In the genomic region with DNA sequence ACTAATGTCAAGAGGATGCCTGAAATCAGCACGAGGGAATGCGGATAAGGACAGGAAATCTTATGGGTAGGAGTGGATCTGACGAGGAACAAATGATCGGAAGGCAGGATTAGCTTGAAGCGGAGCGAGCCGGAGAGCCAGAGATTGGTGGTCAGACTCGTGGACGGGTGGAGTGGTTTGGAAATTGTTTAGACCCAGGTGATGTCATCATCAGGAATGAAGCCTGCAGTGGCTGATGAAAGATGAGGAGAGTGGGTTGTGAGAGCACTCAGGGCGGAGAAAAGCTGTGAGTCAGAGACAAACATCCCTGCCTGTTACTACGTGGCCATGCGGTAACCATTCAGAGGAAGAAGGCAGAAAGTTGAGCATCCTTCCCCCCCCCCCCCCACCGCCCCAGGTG, we compare ENCODE assay signal across 25 mouse cellular contexts.
DNase-seq lines count a peak whose midpoint lies in the region; ATAC-seq lines count a peak whose summit lies in the region.
"Had no signal": no experiment of that assay in that cellular context is flagged by ENCODE, and none has a peak within 500 bp of the region (broad histone marks: within the 10 kb centered on the region; RNA-seq: fewer than 3 reads in every experiment).

No protein-coding gene starts in this region.

- peaks cover 27% of the 10 kb centered on the region for H3K4me1 ChIP-seq in heart, embryonic 10.5 days
- H3K4me1 ChIP-seq in hindbrain, embryonic 16.5 days (ENCODE audit: control insufficient read depth, insufficient read depth, low read depth, low read length) = no peaks in the 10 kb centered on the region
- peaks cover 4% of the 10 kb centered on the region; the same call in 1 of the 2 replicates for H3K4me1 ChIP-seq in hindbrain, embryonic 12.5 days
- H3K4me1 ChIP-seq: forebrain, embryonic 12.5 days; lung, embryonic 15.5 days had no signal

- H3K9me3 ChIP-seq in heart, embryonic 10.5 days = no peaks in the 10 kb centered on the region
- H3K9me3 ChIP-seq in hindbrain, embryonic 16.5 days (ENCODE audit: control insufficient read depth, low read length) = peaks cover 3% of the 10 kb centered on the region; the same call in 1 of the 2 replicates
- H3K9me3 ChIP-seq in hindbrain, embryonic 12.5 days (replicated peaks) = no peaks in the 10 kb centered on the region
- H3K9me3 ChIP-seq: forebrain, embryonic 12.5 days; lung, embryonic 15.5 days; midbrain, embryonic 10.5 days had no signal

- H3K4me3 ChIP-seq in heart, embryonic 10.5 days = no peak overlapping the region
- H3K4me3 ChIP-seq in hindbrain, embryonic 16.5 days (ENCODE audit: low read length) = no peak overlapping the region
- no peak overlapping the region for H3K4me3 ChIP-seq in hindbrain, embryonic 12.5 days
- H3K4me3 ChIP-seq: forebrain, embryonic 12.5 days; left cerebral cortex, adult 2 months; lung, embryonic 15.5 days; midbrain, embryonic 10.5 days had no signal

- H3K27me3 ChIP-seq in heart, embryonic 10.5 days (ENCODE audit: insufficient read depth, poor library complexity, severe bottlenecking) = no peaks in the 10 kb centered on the region
- no peaks in the 10 kb centered on the region for H3K27me3 ChIP-seq in hindbrain, embryonic 16.5 days (replicated peaks; ENCODE audit: control insufficient read depth, insufficient read depth, low read length)
- no peaks in the 10 kb centered on the region for H3K27me3 ChIP-seq in hindbrain, embryonic 12.5 days
- H3K27me3 ChIP-seq: CH12.LX; forebrain, embryonic 12.5 days; lung, embryonic 15.5 days had no signal

- peak; percentile 9; the same call in 1 of the 2 replicates for ATAC-seq in hindbrain, embryonic 16.5 days
- ATAC-seq in hindbrain, embryonic 12.5 days (ENCODE audit: low FRiP score) = no peak
- ATAC-seq: midbrain, embryonic 16.5 days had no signal

- H3K27ac ChIP-seq in heart, embryonic 10.5 days = 0 out of 2 replicates have a peak overlapping the region, but pooled peaks have one; percentile 10
- H3K27ac ChIP-seq in hindbrain, embryonic 16.5 days (ENCODE audit: low read depth, low read length) = no peak overlapping the region
- no peak overlapping the region for H3K27ac ChIP-seq in hindbrain, embryonic 12.5 days
- H3K27ac ChIP-seq: forebrain, embryonic 12.5 days; kidney, postnatal 0 days; left cerebral cortex, adult 2 months; liver, embryonic 14.5 days; lung, embryonic 15.5 days; macrophage; midbrain, embryonic 10.5 days had no signal

- no peak overlapping the region for H3K9ac ChIP-seq in hindbrain, embryonic 16.5 days (ENCODE audit: low read depth, low read length)
- no peak overlapping the region for H3K9ac ChIP-seq in hindbrain, embryonic 12.5 days
- H3K9ac ChIP-seq: forebrain, embryonic 12.5 days; liver, embryonic 14.5 days; lung, embryonic 15.5 days had no signal

- 53% methylated on average over 13 of the region's 13 CpGs for WGBS in heart, embryonic 10.5 days
- 93% methylated on average over 13 of the region's 13 CpGs for WGBS in hindbrain, embryonic 16.5 days
- 86% methylated on average over 13 of the region's 13 CpGs for WGBS in hindbrain, embryonic 12.5 days

- peak; percentile 80 for DNase-seq in heart, embryonic 10.5 days (ENCODE audit: low spot score)
- DNase-seq in heart, adult 8-10 months (ENCODE audit: low spot score) = no peak
- peak; percentile 66 for DNase-seq in NIH3T3 (ENCODE audit: low read depth)
- DNase-seq in lung, postnatal 36 days = no peak
- DNase-seq in spleen, postnatal 10 days (ENCODE audit: low spot score in 2 of 2) = no peak
- no peak for DNase-seq in cerebellum, adult 18-20 months
- DNase-seq: adrenal gland, adult 2 months; cerebellum, adult 11 months; cerebellum, postnatal 14 days; gastrocnemius, postnatal 36 days; kidney, adult 2 months; right cerebral cortex, adult 18-20 months; right cerebral cortex, postnatal 4 days; thymus, adult 2 months had no signal

- no peaks in the 10 kb centered on the region for H3K36me3 ChIP-seq in heart, embryonic 10.5 days
- H3K36me3 ChIP-seq in hindbrain, embryonic 16.5 days (ENCODE audit: control insufficient read depth, insufficient read depth, low read length) = no peaks in the 10 kb centered on the region
- no peaks in the 10 kb centered on the region for H3K36me3 ChIP-seq in hindbrain, embryonic 12.5 days
- H3K36me3 ChIP-seq: forebrain, embryonic 12.5 days; lung, embryonic 15.5 days; midbrain, embryonic 10.5 days had no signal

- H3K4me2 ChIP-seq in hindbrain, embryonic 16.5 days (ENCODE audit: low read length) = no peak overlapping the region
- no peak overlapping the region for H3K4me2 ChIP-seq in hindbrain, embryonic 12.5 days (replicated peaks)
- H3K4me2 ChIP-seq: forebrain, embryonic 12.5 days; lung, embryonic 15.5 days had no signal

Comparison
In these comparisons a context has a peak if more than half of its experiments do, and no peak if none do; other contexts are left out.
1. DNase-seq: peak in heart, embryonic 10.5 days (single experiment) and NIH3T3 (single experiment); none in heart, adult 8-10 months (single experiment), lung, postnatal 36 days (single experiment), spleen, postnatal 10 days (0 of 2) and cerebellum, adult 18-20 months (0 of 2).